Mouse (Mus musculus) T-helper 2 cell (primary cell): Measurements from ENCODE around the gene Pde4a.
"Not testable (repeated sequence)": the region's sequence is repeated elsewhere in the genome, so short reads cannot be mapped to it uniquely, and the experiment has no call there.

Experiments
- in situ Hi-C: fragments of 300-600 bp; cut with MboI, MseI; formaldehyde crosslinking; loops from one replicate; pipeline ENCODE4 v1.15.1; 2025; ENCODE audit warnings: high pct_unique_total_duplicates

The Pde4a gene

DNA sequence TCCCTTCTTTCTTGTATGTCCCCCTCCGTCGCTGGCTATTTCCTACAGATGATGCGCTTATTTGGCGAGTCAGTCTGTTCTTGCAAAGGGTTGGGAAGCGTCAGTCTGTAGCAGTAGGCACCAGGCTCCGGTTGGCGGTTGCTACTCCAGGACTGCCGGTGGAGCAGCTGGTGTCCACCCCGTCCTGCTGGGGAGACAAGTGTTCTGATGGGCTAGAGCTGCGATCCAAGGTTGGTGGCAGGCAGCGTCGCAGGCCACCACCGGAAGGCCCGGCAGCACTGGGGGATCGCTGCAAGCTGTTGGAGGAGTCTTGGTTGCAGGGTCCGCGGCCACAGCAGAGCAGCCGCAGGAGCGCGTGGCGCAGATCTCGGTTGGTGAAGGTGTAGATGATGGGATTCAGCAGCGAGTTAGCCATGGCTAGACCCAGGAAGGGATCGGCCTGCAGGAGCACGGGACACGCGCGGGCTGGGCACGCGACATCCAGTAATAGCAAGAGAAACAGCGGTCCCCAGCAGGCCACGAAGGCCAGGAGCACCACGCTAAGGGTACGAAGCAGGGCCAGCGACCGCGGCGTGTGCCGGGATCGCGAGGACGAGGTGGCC lies 78.4 kb downstream of the Pde4a start:
- in situ Hi-C loops: no loop called here

- in situ Hi-C loops: no loop called here
These were observed 79.1 kb downstream of the Pde4a start for GRCm38 (mm10) chr9:21244428-21245112.

DNA sequence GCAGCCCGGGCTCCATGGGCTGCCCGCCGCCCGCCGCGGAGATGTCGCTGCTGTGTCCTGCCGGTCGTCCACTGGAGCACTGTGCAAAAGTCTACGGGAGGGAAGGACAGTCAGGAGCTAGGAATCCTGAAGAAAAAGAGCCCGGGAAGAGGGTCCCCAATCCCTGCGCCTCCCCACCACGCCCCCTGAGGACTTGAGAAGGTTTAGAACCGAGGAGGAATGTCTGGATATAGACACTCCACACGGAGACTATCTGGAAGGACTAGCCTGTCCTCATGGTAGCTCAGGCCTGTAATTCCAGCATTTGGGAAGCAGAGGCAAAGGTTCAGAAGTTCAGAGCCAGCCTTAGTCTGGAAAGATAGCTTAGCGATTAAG lies 79.6 kb downstream of the Pde4a start:
- in situ Hi-C loops: no loop called here

GRCm38 (mm10) chr9:21246342-21246741 lies 80.8 kb downstream of the Pde4a start:
- in situ Hi-C loops: no loop called here

DNA sequence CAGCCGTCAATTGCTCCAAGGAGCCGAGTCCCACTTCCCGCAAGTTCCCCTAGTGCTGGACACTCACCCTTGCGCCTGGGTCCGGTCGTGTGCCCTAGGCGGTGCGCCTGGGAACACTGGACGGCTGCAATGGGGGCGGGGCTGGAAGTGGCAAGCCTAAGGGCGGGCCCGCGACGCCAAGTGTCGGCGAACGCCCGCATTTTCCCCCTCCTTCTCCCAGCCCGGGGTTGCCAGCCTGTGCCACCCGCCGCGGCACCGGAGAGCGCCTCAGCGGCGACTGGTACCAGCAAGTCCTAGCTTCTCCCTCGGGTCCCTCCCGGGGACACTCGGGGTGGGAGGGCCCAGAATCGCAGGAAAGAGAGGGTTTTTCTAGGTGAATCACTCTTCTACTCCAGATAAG lies 82.8 kb downstream of the Pde4a start, which contains the start of gene S1pr5:
TSS of gene S1pr5 (minus strand) at position 118 of the 400 bp plus-strand sequence.
- in situ Hi-C loops: no loop called here

- in situ Hi-C loops: no loop called here
These were observed 84.4 kb downstream of the Pde4a start for GRCm38 (mm10) chr9:21249629-21250508.

DNA sequence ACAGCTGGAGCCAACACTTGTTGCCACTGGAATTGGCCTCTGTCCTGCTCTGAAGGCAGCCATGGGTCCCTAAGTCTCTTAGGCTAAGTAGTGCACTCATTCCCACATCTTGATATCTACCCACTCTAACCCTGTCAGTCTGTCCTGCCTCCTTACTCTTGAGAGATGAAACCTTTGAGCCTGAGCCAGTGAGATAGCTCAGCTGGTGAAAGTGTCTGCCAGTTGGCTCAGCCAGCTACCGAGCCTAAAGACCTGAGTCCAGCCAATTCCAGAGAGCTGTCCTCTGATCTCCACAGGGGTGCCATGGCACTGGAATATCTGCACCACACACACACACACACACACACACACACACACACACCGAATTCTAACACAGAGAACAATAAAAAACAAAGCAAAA lies 85.0 kb downstream of the Pde4a start:
- in situ Hi-C loops: no loop called here

DNA sequence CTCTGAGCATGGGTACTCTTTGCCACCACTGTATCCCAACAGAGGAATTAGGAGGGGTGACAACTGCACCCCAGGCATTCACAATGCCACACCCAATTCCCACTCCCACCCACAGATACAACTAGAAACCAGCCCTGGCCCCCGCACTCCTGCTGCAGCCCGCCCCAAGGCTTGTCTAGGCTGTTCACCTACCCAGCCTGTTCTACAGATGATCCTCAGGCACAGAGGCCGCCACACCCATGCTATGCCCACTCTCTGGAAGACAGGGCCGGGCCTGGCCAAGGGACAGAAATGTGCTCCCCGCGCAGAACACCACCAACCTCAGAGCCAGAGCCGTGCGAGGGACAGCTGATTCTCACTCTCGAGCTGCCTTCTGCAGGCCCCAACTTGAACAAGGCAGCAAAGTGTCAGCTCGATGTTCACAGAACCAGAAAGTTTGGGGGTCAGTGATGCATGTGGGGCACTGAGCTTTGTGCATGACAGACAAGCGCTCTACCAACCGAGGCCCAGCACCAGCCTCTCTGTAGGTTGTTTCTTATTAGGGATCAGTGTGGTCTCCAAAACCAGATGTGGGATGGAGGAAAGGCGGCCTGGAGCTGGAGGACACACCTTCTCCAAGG lies 85.7 kb downstream of the Pde4a start:
- in situ Hi-C loops: no loop called here

- in situ Hi-C loops: no loop called here
These were observed 89.2 kb downstream of the Pde4a start for GRCm38 (mm10) chr9:21254690-21255089.

DNA sequence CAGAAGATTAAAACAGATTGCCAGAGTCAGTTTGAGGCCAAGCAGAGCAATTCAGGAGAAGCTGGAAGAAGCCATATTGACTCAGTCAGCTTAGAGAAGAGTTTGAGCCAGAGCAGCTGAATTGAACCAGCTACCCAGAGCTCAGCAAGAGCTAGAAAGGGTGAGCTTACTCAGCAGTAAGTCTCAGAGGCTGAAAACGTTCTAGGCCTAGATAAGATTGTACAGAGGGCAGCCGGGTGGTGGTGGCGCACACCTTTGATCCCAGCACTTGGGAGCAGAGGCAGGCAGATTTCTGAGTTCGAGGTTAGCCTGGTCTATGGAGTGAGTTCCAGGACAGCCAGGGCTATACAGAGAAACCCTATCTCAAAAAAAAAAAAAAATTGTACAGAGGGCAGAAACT lies 90.8 kb downstream of the Pde4a start:
- in situ Hi-C loops: not testable (repeated sequence)

DNA sequence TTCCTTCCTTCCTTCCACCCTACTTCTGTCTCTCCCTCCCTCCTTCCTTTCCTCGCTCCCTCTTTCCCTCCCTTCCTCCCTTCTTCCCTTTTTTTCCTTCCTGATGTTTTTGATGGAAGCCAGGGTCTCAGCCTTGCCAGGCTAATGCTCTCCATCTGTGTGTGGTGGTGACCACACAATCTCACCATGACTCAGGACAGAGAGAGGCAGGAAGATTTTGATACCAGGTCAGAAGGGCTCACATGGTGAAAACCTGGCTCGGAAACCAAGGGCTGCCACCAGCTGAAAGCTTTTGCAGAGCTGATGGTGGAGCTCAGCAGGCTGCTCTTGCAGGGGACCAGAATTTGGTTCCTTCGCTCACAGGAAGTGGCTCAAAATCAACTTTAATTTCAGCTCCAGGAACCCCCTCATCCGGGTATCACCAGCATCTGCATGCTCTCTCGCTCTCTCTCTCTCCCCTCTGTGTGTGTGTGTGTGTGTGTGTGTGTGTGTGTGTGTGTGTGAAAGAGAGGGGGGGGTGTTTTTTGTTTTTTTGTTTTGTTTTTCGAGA lies 95.1 kb downstream of the Pde4a start:
- in situ Hi-C loops: no loop called here

DNA sequence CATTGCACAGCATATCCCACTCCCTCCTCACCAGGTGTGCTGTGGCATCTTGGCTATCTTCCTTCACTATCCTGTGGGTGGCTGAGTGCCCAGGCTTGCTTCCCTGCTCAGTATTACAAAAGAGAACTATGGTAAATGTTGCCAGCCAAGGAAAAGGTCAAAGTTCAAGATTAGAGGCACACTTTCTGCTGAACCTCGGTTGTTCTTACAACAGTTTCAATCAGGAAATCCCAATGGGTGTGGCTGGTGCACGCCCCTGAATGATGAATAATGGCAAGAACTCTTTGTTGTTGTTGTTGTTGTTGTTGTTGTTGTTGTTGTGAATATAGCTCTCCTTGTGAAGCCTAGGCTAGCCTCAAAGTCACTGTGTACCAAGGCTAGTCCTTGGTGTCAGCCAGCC lies 96.3 kb downstream of the Pde4a start:
- in situ Hi-C loops: no loop called here
